Mouse (Mus musculus) kidney, embryonic 16.5 days (tissue): ENCODE measurements around the gene Slc9a5. TPM values are rescaled to one million over a fixed set of nuclear protein-coding genes. Genes with fewer than 3 reads are reported as not detected.

Source experiments
- ATAC-seq: fragments of 200-750 bp; cut with Nextera tagmentation; 2 replicates; pipeline ENCODE4 v1.8.0; 2017; ENCODE audit warnings: moderate TSS enrichment; ENCODE audit not compliant: low FRiP score, low TSS enrichment
- H3K27ac ChIP-seq: fragments of 300-500 bp; sonication (generic); 2 replicates; pipeline ENCODE4 v1.5.1; 2014; ENCODE audit warnings: low read length
- H3K27me3 ChIP-seq: fragments of 300-500 bp; sonication (generic); 2 replicates; pipeline ENCODE4 v1.6.1; 2014; ENCODE audit warnings: low read length, control low read depth, mixed read lengths; ENCODE audit not compliant: insufficient read depth
- H3K36me3 ChIP-seq: fragments of 300-500 bp; sonication (generic); 2 replicates; pipeline ENCODE4 v1.6.1; 2014; ENCODE audit warnings: low read length, control low read depth, mixed read lengths; ENCODE audit not compliant: insufficient read depth
- H3K4me1 ChIP-seq: fragments of 300-500 bp; sonication (generic); 2 replicates; pipeline ENCODE4 v1.6.1; 2014; ENCODE audit warnings: low read length, control low read depth, mixed read lengths; ENCODE audit not compliant: insufficient read depth
- H3K4me2 ChIP-seq: fragments of 300-500 bp; sonication (generic); replicated peaks from 2 replicates; pipeline ENCODE4 v1.6.1; 2014; ENCODE audit warnings: low read depth, low read length
- H3K4me3 ChIP-seq: fragments of 300-500 bp; sonication (generic); 2 replicates; pipeline ENCODE4 v1.5.1; 2014; ENCODE audit warnings: mild to moderate bottlenecking, low read length
- H3K9ac ChIP-seq: fragments of 300-500 bp; sonication (generic); replicated peaks from 2 replicates; pipeline ENCODE4 v1.6.1; 2014; ENCODE audit warnings: low read length
- H3K9me3 ChIP-seq: fragments of 300-500 bp; sonication (generic); 2 replicates; pipeline ENCODE4 v1.6.1; 2016; ENCODE audit warnings: low read length, control low read depth
- WGBS: fragments of 180-500 bp; shearing (Covaris S2); extraction: QIAGEN DNeasy Blood & Tissue Kit; methylation state at CpG from one replicate; pipeline ENCODE4 v1.1.7; 2014; 5-methylcytosine and 5-hydroxymethylcytosine counted together
- polyA plus RNA-seq: library from polyadenylated mRNA; unstranded; fragments of >200 nt; fragmentation: Nextera tagmentation; extraction: Ambion mirVana; gene quantifications from 2 replicates; pipeline ENCODE4 v1.2.1, GENCODE M21; 2015

The Slc9a5 gene
- polyA plus RNA-seq, result 2.5 and 3.1 TPM in 2 replicates

GRCm38 (mm10) chr8:105348450-105349095 lies at the start of gene Slc9a5:
Gene Slc9a5 (plus strand): TSS chr8:105348843.
- Histone ChIP-seq H3K27ac (peak within 1 kb of the TSS; percentile 92), H3K4me2 (peak within 1 kb of the TSS; percentile 98), H3K4me3 (peak within 1 kb of the TSS; percentile 76), H3K4me1 (peaks cover 36% of the 10 kb centered on the region), H3K9me3 (no peaks in the 10 kb centered on the region), H3K36me3 (no peaks in the 10 kb centered on the region), H3K9ac (peak within 1 kb of the TSS; percentile 83), H3K27me3 (peaks cover 11% of the 10 kb centered on the region)
- WGBS, result under 1% methylated on average over 34 of the region's 34 CpGs
- no peak for ATAC-seq

DNA sequence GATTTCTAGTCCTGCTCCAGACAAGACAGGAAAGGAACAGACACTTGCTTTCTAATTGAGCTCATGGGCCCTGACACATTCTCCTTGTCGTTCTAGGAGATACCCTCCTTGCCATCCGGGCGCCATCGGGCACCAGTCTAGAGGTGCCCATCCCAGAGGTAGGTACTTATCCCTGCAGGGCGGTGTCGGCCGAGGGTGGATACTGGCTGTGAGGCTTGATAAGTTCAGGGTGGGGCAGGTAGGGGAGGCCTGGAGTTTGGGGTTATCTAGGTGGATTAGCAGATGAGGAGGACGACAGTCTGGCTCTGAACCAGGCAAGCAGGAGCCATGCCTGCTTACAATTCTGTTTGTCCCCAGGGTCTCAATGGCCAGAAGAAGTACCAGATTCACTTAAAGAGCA lies 48.7 kb upstream of the Slc9a5 start:
- Histone ChIP-seq H3K4me2 (no peak overlapping the region), H3K27ac (no peak overlapping the region), H3K36me3 (peaks cover 51% of the 10 kb centered on the region), H3K4me3 (no peak overlapping the region), H3K9ac (no peak overlapping the region), H3K9me3 (no peaks in the 10 kb centered on the region), H3K4me1 (peaks cover 27% of the 10 kb centered on the region), H3K27me3 (no peaks in the 10 kb centered on the region)
- WGBS, result 95% methylated on average over 8 of the region's 8 CpGs
- no peak for ATAC-seq

DNA sequence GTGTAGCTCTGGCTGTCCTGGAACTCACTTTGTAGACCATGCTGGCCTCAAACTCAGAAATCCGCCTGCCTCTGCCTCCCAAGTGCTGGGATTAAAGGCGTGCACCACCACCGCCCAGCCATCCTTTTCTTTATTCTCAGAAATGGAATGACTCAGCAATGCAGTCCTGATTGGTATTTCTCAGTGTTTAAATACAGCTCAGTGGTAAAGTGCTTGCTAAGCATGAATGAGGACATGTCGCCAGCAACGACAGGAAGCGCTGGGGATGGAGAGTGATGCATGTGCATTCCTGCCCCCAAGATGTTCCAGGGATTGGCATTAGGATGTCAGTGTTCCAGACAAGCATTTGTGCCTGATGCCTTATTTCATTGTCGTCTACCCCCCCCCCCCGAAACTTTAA lies 45.2 kb upstream of the Slc9a5 start:
- no peak overlapping the region for H3K4me2 ChIP-seq
- no peak for ATAC-seq
- H3K4me1 ChIP-seq, result peaks cover 32% of the 10 kb centered on the region
- peaks cover 71% of the 10 kb centered on the region for H3K36me3 ChIP-seq
- no peaks in the 10 kb centered on the region for H3K27me3 ChIP-seq
- H3K9ac ChIP-seq, result no peak overlapping the region
- no peak overlapping the region for H3K27ac ChIP-seq
- no peak overlapping the region for H3K4me3 ChIP-seq
- WGBS, result 86% methylated on average over 8 of the region's 8 CpGs
- no peaks in the 10 kb centered on the region for H3K9me3 ChIP-seq

DNA sequence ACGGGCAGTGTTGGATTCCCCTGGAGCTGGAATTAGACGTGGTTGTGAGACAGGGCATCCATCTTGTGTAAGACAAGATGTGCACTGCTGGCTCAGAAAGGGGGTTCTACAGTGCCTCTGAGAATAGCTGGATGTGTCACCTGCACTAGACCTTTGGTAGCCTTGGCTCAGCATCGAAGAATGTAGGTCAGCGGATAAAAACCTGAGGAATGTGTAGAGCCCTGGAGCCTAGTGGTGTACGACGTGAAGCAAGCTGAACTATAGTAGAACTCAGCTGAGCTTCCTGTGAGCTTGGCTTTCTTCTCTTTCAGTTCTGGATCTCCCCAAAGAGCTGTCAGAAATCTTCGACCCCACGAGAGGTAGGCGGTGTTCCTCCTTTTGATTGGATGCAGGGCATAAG lies 44.8 kb upstream of the Slc9a5 start:
- 80% methylated on average over 9 of the region's 9 CpGs for WGBS
- H3K27ac ChIP-seq, result no peak overlapping the region
- H3K27me3 ChIP-seq, result no peaks in the 10 kb centered on the region
- H3K36me3 ChIP-seq, result peaks cover 74% of the 10 kb centered on the region
- H3K4me1 ChIP-seq, result peaks cover 27% of the 10 kb centered on the region
- no peak overlapping the region for H3K9ac ChIP-seq
- H3K9me3 ChIP-seq, result no peaks in the 10 kb centered on the region
- no peak for ATAC-seq
- H3K4me2 ChIP-seq, result no peak overlapping the region
- no peak overlapping the region for H3K4me3 ChIP-seq

GRCm38 (mm10) chr8:105304325-105305210 lies 44.1 kb upstream of the Slc9a5 start:
- Histone ChIP-seq H3K36me3 (peaks cover 77% of the 10 kb centered on the region), H3K9ac (no peak overlapping the region), H3K4me1 (peaks cover 24% of the 10 kb centered on the region), H3K4me3 (no peak overlapping the region), H3K4me2 (no peak overlapping the region), H3K27me3 (no peaks in the 10 kb centered on the region), H3K27ac (peak overlapping the region; percentile 55), H3K9me3 (no peaks in the 10 kb centered on the region)
- WGBS, result 64% methylated on average over 9 of the region's 9 CpGs
- no peak for ATAC-seq

DNA sequence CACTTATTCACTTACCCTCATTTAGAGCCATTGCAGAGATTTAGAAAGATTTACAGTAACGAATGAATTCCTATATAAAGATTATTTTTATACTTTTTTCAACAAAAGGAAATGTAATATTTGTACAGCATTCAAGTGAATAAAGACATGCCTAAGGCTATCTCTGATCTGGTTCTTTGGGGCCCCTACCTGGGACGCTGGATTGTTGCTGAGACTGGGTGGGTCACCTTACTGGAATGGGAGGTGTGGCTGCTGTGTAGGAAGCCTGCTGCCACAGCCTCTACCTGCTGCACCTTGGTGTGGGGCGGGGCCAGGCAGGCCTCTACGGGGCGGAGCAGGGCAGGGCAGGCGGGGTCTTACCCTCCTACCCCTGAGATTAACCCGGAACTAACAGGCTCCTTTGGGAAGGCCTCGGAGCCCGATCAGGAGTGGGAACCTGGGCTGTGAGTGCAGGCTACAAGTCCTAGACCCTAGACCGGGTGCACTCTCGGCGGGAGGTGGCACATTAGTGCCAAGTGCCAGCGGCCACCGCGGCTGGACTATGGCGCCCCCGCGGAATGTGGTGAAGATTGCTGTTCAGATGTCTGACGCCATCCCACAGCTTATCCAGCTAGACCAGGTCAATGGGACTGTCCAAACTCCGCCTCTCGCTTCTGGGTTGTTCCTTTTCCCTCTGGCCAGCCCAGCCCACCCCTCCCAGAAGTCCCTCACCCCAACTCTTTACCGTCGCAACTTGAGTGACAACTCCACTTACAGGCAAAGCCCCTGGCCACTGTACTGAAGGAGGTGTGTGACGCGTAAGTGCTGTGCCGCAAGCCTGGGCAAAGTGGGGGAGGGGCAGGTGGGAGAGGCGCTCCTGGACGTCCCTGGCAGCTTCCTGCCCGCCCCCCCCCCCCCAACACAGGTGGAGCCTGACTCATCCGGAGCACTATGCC lies 43.2 kb upstream of the Slc9a5 start, which contains the start of gene Elmo3:
Gene Elmo3, plus strand, starts transcription at position 391 of the 935 bp plus-strand sequence.
- Histone ChIP-seq H3K9ac (peak within 1 kb of the TSS; percentile 65), H3K36me3 (peaks cover 72% of the 10 kb centered on the region), H3K27ac (peak within 1 kb of the TSS; percentile 82), H3K4me2 (peak within 1 kb of the TSS; percentile 63), H3K4me1 (peaks cover 24% of the 10 kb centered on the region), H3K9me3 (no peaks in the 10 kb centered on the region), H3K4me3 (peak within 1 kb of the TSS; percentile 44), H3K27me3 (no peaks in the 10 kb centered on the region)
- 4% methylated on average over 29 of the region's 30 CpGs for WGBS
- peak; percentile 94 for ATAC-seq

GRCm38 (mm10) chr8:105306146-105306691 lies 42.4 kb upstream of the Slc9a5 start:
- Histone ChIP-seq H3K4me1 (peaks cover 24% of the 10 kb centered on the region), H3K9ac (peak overlapping the region; percentile 65), H3K9me3 (no peaks in the 10 kb centered on the region), H3K36me3 (peaks cover 66% of the 10 kb centered on the region), H3K4me3 (peak overlapping the region; percentile 44), H3K4me2 (peak overlapping the region; percentile 63), H3K27ac (peak overlapping the region; percentile 32; the same call in 1 of the 2 replicates), H3K27me3 (no peaks in the 10 kb centered on the region)
- 52% methylated on average over 5 of the region's 5 CpGs for WGBS
- ATAC-seq, result peak; percentile 28

DNA sequence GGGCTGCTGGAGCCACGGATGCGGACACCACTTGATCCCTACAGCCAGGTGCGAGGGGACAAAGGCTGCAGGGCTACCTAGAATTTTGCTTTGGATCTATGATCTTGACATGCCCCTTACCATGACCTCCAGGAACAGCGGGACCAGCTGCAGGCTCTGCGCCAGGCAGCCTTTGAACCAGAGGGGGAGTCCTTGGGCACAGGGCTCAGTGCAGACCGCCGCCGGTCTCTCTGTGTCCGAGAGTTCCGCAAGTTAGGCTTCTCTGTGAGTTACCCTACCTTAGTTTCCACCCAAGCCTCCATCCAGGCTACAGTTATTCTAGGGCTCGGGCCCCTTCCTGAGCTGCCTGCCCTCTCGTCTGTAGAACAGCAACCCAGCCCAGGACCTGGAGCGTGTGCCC lies 41.0 kb upstream of the Slc9a5 start:
- peaks cover 62% of the 10 kb centered on the region for H3K36me3 ChIP-seq
- 94% methylated on average over 13 of the region's 13 CpGs for WGBS
- no peak for ATAC-seq
- H3K9me3 ChIP-seq, result no peaks in the 10 kb centered on the region
- H3K27ac ChIP-seq, result no peak overlapping the region
- H3K4me1 ChIP-seq, result peaks cover 24% of the 10 kb centered on the region
- no peak overlapping the region for H3K4me2 ChIP-seq
- no peak overlapping the region for H3K9ac ChIP-seq
- H3K4me3 ChIP-seq, result no peak overlapping the region
- H3K27me3 ChIP-seq, result no peaks in the 10 kb centered on the region

DNA sequence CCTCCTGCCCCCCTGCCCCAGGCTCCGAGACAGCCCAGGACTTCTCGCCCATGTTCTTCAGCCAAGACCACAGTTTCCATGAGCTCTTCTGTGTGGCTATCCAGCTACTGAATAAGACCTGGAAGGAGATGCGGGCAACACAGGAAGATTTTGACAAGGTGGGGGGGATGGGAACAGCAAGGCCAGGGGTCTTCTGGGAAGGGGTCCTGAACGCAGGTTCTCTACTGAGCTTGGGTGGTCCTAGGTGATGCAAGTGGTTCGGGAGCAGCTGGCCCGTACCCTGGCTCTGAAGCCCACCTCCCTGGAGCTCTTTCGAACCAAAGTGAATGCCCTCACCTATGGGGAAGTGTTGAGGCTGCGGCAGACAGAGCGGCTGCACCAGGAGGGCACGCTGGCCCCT lies 40.2 kb upstream of the Slc9a5 start:
- Histone ChIP-seq H3K36me3 (peaks cover 64% of the 10 kb centered on the region), H3K9ac (no peak overlapping the region), H3K9me3 (no peaks in the 10 kb centered on the region), H3K4me2 (no peak overlapping the region), H3K4me3 (no peak overlapping the region), H3K4me1 (peaks cover 24% of the 10 kb centered on the region), H3K27me3 (no peaks in the 10 kb centered on the region), H3K27ac (no peak overlapping the region)
- 96% methylated on average over 10 of the region's 10 CpGs for WGBS
- no peak for ATAC-seq
